Mouse (Mus musculus) heart, embryonic 11.5 days (tissue): Measurements from ENCODE around the gene Veph1. TPM values are rescaled to one million over a fixed set of nuclear protein-coding genes. Genes with fewer than 3 reads are reported as not detected.

Experiments used
- ATAC-seq: fragments of 200-750 bp; cut with Nextera tagmentation; replicated peaks from 2 replicates; pipeline ENCODE4 v1.8.0; 2017; ENCODE audit warnings: moderate library complexity; ENCODE audit not compliant: insufficient number of reproducible peaks, low FRiP score, low TSS enrichment
- H3K27ac ChIP-seq: fragments of 300-500 bp; sonication (generic); 2 replicates; pipeline ENCODE4 v1.5.1; 2014; ENCODE audit warnings: mild to moderate bottlenecking, low read depth, low read length
- H3K27me3 ChIP-seq: fragments of 300-500 bp; sonication (generic); 2 replicates; pipeline ENCODE4 v1.6.1; 2014; ENCODE audit warnings: mild to moderate bottlenecking, low read length, mixed read lengths; ENCODE audit not compliant: control insufficient read depth, insufficient read depth
- H3K36me3 ChIP-seq: fragments of 300-500 bp; sonication (generic); 2 replicates; pipeline ENCODE4 v1.6.1; 2014; ENCODE audit warnings: mild to moderate bottlenecking, low read length, moderate library complexity, mixed read lengths; ENCODE audit not compliant: control insufficient read depth, insufficient read depth
- H3K4me1 ChIP-seq: fragments of 300-500 bp; sonication (generic); 2 replicates; pipeline ENCODE4 v1.6.1; 2014; ENCODE audit warnings: low read length; ENCODE audit not compliant: control insufficient read depth, insufficient read depth
- H3K4me2 ChIP-seq: fragments of 300-500 bp; sonication (generic); 2 replicates; pipeline ENCODE4 v1.6.1; 2014; ENCODE audit warnings: mild to moderate bottlenecking, moderate library complexity
- H3K4me3 ChIP-seq: fragments of 300-500 bp; sonication (generic); 2 replicates; pipeline ENCODE4 v1.5.1; 2014; ENCODE audit warnings: low read depth, low read length
- H3K9ac ChIP-seq: fragments of 300-500 bp; sonication (generic); 2 replicates; pipeline ENCODE4 v1.6.1; 2014; ENCODE audit warnings: mild to moderate bottlenecking, low read depth, low read length, moderate library complexity
- H3K9me3 ChIP-seq: fragments of 300-500 bp; sonication (generic); replicated peaks from 2 replicates; pipeline ENCODE4 v1.6.1; 2016; ENCODE audit warnings: low read length; ENCODE audit not compliant: control insufficient read depth
- WGBS: fragments of 180-500 bp; shearing (Covaris S2); extraction: QIAGEN DNeasy Blood & Tissue Kit; methylation state at CpG from one replicate; pipeline ENCODE4 v1.1.7; 2014; ENCODE audit not compliant: insufficient replicate concordance; 5-methylcytosine and 5-hydroxymethylcytosine counted together
- polyA plus RNA-seq: library from polyadenylated mRNA; unstranded; fragments of >200 nt; fragmentation: Nextera tagmentation; extraction: Ambion mirVana; gene quantifications from 2 replicates; pipeline ENCODE4 v1.2.1, GENCODE M21; 2014

Gene Veph1
- 0.72 and 0.83 TPM in 2 replicates for polyA plus RNA-seq

- Histone ChIP-seq H3K27me3 (no peaks in the 10 kb centered on the region), H3K4me1 (peaks cover 4% of the 10 kb centered on the region; the same call in 1 of the 2 replicates), H3K36me3 (no peaks in the 10 kb centered on the region), H3K27ac (no peak within 1 kb of the TSS), H3K4me3 (no peak within 1 kb of the TSS), H3K9me3 (no peaks in the 10 kb centered on the region), H3K4me2 (peak within 1 kb of the TSS; percentile 14; the same call in 1 of the 2 replicates), H3K9ac (no peak within 1 kb of the TSS)
- WGBS, result 35% methylated on average over 11 of the region's 11 CpGs
- no peak for ATAC-seq
Measured at GRCm38 (mm10) chr3:66296545-66296944, at the start of gene Veph1. TSS of gene Veph1 (minus strand) at chr3:66296837.

GRCm38 (mm10) chr3:66340742-66341141 is 44.1 kb upstream of the Veph1 start:
- H3K4me3 ChIP-seq, result no peak overlapping the region
- H3K9ac ChIP-seq, result no peak overlapping the region
- H3K36me3 ChIP-seq, result no peaks in the 10 kb centered on the region

GRCm38 (mm10) chr3:66332401-66332729 is 35.7 kb upstream of the Veph1 start:
- Histone ChIP-seq H3K4me2 (no peak overlapping the region), H3K27me3 (no peaks in the 10 kb centered on the region), H3K36me3 (no peaks in the 10 kb centered on the region), H3K9ac (no peak overlapping the region), H3K4me3 (no peak overlapping the region), H3K9me3 (no peaks in the 10 kb centered on the region), H3K4me1 (no peaks in the 10 kb centered on the region), H3K27ac (no peak overlapping the region)
- WGBS, result 81% methylated on average over 9 of the region's 9 CpGs
- no peak for ATAC-seq

More at GRCm38 (mm10) chr3:66340742-66341141, 44.1 kb upstream of the Veph1 start:
- Histone ChIP-seq H3K4me1 (no peaks in the 10 kb centered on the region), H3K27ac (no peak overlapping the region), H3K4me2 (no peak overlapping the region), H3K27me3 (no peaks in the 10 kb centered on the region), H3K9me3 (no peaks in the 10 kb centered on the region)
- no peak for ATAC-seq
- WGBS, result 68% methylated on average over 2 of the region's 2 CpGs

GRCm38 (mm10) chr3:66331592-66332400 is 35.2 kb upstream of the Veph1 start:
- H3K9me3 ChIP-seq, result no peaks in the 10 kb centered on the region
- H3K4me3 ChIP-seq, result no peak overlapping the region
- no peak overlapping the region for H3K27ac ChIP-seq
- no peak overlapping the region for H3K4me2 ChIP-seq
- H3K27me3 ChIP-seq, result no peaks in the 10 kb centered on the region
- H3K36me3 ChIP-seq, result no peaks in the 10 kb centered on the region
- no peak overlapping the region for H3K9ac ChIP-seq
- no peaks in the 10 kb centered on the region for H3K4me1 ChIP-seq
- WGBS, result 53% methylated on average over 12 of the region's 12 CpGs
- no peak for ATAC-seq

GRCm38 (mm10) chr3:66330896-66331579 is 34.4 kb upstream of the Veph1 start:
- Histone ChIP-seq H3K4me3 (no peak overlapping the region), H3K4me1 (no peaks in the 10 kb centered on the region), H3K4me2 (no peak overlapping the region), H3K27ac (no peak overlapping the region), H3K27me3 (no peaks in the 10 kb centered on the region), H3K9ac (no peak overlapping the region), H3K9me3 (no peaks in the 10 kb centered on the region), H3K36me3 (no peaks in the 10 kb centered on the region)
- ATAC-seq, result no peak
- 72% methylated on average over 15 of the region's 15 CpGs for whole genome bisulfite sequencing

GRCm38 (mm10) chr3:66325962-66326834 is 29.6 kb upstream of the Veph1 start:
- WGBS, result 80% methylated on average over 16 of the region's 16 CpGs
- H3K9me3 ChIP-seq, result no peaks in the 10 kb centered on the region

GRCm38 (mm10) chr3:66325486-66325951 is 28.9 kb upstream of the Veph1 start:
- no peaks in the 10 kb centered on the region for H3K4me1 ChIP-seq

More at GRCm38 (mm10) chr3:66325962-66326834, 29.6 kb upstream of the Veph1 start:
- H3K4me2 ChIP-seq, result no peak overlapping the region
- H3K4me3 ChIP-seq, result no peak overlapping the region
- H3K4me1 ChIP-seq, result no peaks in the 10 kb centered on the region
- H3K27me3 ChIP-seq, result no peaks in the 10 kb centered on the region
- H3K27ac ChIP-seq, result no peak overlapping the region
- H3K36me3 ChIP-seq, result no peaks in the 10 kb centered on the region
- ATAC-seq, result no peak
- H3K9ac ChIP-seq, result no peak overlapping the region

More at GRCm38 (mm10) chr3:66325486-66325951, 28.9 kb upstream of the Veph1 start:
- Histone ChIP-seq H3K4me2 (no peak overlapping the region), H3K27ac (no peak overlapping the region), H3K9ac (no peak overlapping the region), H3K36me3 (no peaks in the 10 kb centered on the region), H3K4me3 (no peak overlapping the region), H3K27me3 (no peaks in the 10 kb centered on the region), H3K9me3 (no peaks in the 10 kb centered on the region)
- 85% methylated on average over 5 of the region's 5 CpGs for WGBS
- no peak for ATAC-seq
